Mouse (Mus musculus) testis, adult 2 months (tissue): ENCODE data around the gene Cask.

ENCODE experiments used
- CTCF ChIP-seq: fragments of 200-500 bp; IDR thresholded peaks from 2 replicates; pipeline ENCODE4 v1.5.1; 2012; ENCODE audit warnings: low read depth, mild to moderate bottlenecking, inconsistent platforms, low read length, moderate library complexity; ENCODE audit not compliant: control insufficient read depth, insufficient read depth, insufficient replicate concordance
- POLR2A ChIP-seq: fragments of 200-500 bp; IDR thresholded peaks from 2 replicates; pipeline ENCODE4 v1.6.1; 2012; ENCODE audit warnings: low read depth, mild to moderate bottlenecking, inconsistent platforms, low read length, moderate library complexity; ENCODE audit not compliant: control insufficient read depth

DNA sequence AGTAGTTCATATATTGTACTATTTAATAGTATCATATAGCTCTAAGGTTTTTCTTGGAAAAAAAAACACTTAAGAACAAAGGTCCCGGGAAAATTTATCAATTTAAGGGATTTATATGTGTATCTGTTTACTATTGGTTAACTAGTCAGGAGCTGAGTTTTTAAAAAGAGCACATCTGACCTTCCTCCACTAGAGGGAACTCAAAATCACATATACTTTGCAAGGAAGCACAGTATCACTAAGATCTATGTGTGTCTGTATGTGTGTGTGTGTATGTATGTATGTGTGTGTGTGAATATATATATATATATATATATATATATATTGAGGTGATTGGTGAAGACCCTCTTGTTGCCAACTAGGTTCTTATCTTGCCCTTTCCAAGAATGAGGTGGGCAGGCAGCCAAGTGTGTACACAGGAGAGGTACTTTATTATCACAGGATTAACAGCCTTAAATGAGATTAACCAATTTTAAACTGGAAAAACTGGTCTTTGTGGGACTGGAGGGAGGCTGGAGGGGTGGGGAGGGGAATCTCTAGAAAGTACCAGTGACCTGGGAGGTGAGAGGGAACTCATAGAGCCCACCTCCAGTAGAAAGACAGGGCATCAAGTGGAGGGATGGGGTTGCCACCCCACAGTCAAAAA, 121.2 kb downstream of the Cask start:
- no peak for TF ChIP-seq CTCF
- no peak for TF ChIP-seq POLR2A
